In genomic region chr1:187238061-187238460, GRCm38 (mm10) we compare ENCODE assay signal across 26 mouse cellular contexts. TPM values are rescaled to one million over a fixed set of nuclear protein-coding genes. Genes with fewer than 3 reads are reported as not detected.
DNase-seq lines count a peak whose midpoint lies in the region; ATAC-seq lines count a peak whose summit lies in the region.
"Had no signal": no experiment of that assay in that cellular context is flagged by ENCODE, and none has a peak within 500 bp of the region (broad histone marks: within the 10 kb centered on the region; RNA-seq: fewer than 3 reads in every experiment).

No protein-coding gene starts in this region.

- no peaks in the 10 kb centered on the region for H3K27me3 ChIP-seq in kidney, embryonic 14.5 days (ENCODE audit: control insufficient read depth, insufficient read depth, low read length)
- H3K27me3 ChIP-seq in kidney, embryonic 15.5 days: no peaks in the 10 kb centered on the region
- no peaks in the 10 kb centered on the region for H3K27me3 ChIP-seq in kidney, embryonic 16.5 days (ENCODE audit: insufficient read depth, low read length)
- H3K27me3 ChIP-seq: embryonic facial prominence, embryonic 12.5 days; embryonic facial prominence, embryonic 15.5 days; heart, embryonic 13.5 days had no signal

- intact Hi-C loops in gastrocnemius, postnatal 14 days (cut with DNase I; ENCODE audit: low total_unique reads): no loop called here

- H3K9ac ChIP-seq in kidney, embryonic 14.5 days (ENCODE audit: low read depth, low read length): no peak overlapping the region
- H3K9ac ChIP-seq in kidney, embryonic 15.5 days: no peak overlapping the region
- H3K9ac ChIP-seq in kidney, embryonic 16.5 days (replicated peaks; ENCODE audit: low read length): no peak overlapping the region
- H3K9ac ChIP-seq: embryonic facial prominence, embryonic 12.5 days; embryonic facial prominence, embryonic 15.5 days; heart, embryonic 13.5 days; hindbrain, embryonic 14.5 days had no signal

- WGBS in kidney, embryonic 14.5 days: 82% methylated on average over 4 of the region's 4 CpGs
- WGBS in kidney, embryonic 15.5 days: 78% methylated on average over 4 of the region's 4 CpGs
- WGBS in kidney, embryonic 16.5 days: 90% methylated on average over 4 of the region's 4 CpGs

- H3K4me1 ChIP-seq in kidney, embryonic 14.5 days (ENCODE audit: control insufficient read depth, insufficient read depth, low read length): no peaks in the 10 kb centered on the region
- H3K4me1 ChIP-seq in kidney, embryonic 15.5 days: no peaks in the 10 kb centered on the region
- H3K4me1 ChIP-seq in kidney, embryonic 16.5 days (ENCODE audit: insufficient read depth, low read length): no peaks in the 10 kb centered on the region
- H3K4me1 ChIP-seq: embryonic facial prominence, embryonic 12.5 days; embryonic facial prominence, embryonic 15.5 days had no signal

- no peaks in the 10 kb centered on the region; the same call in none of the 2 replicates for H3K36me3 ChIP-seq in kidney, embryonic 14.5 days (ENCODE audit: control insufficient read depth, insufficient read depth, low read length)
- H3K36me3 ChIP-seq in kidney, embryonic 15.5 days: peaks cover 8% of the 10 kb centered on the region
- H3K36me3 ChIP-seq in kidney, embryonic 16.5 days (ENCODE audit: insufficient read depth, low read length): 0 out of 2 replicates have a peak, but pooled peaks cover 3% of the 10 kb centered on the region

- no peak overlapping the region for H3K4me3 ChIP-seq in kidney, embryonic 14.5 days (ENCODE audit: low read length)
- no peak overlapping the region for H3K4me3 ChIP-seq in kidney, embryonic 15.5 days (replicated peaks)
- no peak overlapping the region for H3K4me3 ChIP-seq in kidney, embryonic 16.5 days (ENCODE audit: low read length)
- H3K4me3 ChIP-seq: embryonic facial prominence, embryonic 12.5 days; embryonic facial prominence, embryonic 15.5 days; heart, adult 2 months; heart, embryonic 10.5 days; heart, embryonic 13.5 days had no signal

- no peaks in the 10 kb centered on the region for H3K9me3 ChIP-seq in kidney, embryonic 14.5 days (ENCODE audit: control insufficient read depth, low read length)
- H3K9me3 ChIP-seq in kidney, embryonic 15.5 days (replicated peaks): no peaks in the 10 kb centered on the region
- H3K9me3 ChIP-seq in kidney, embryonic 16.5 days (ENCODE audit: low read length): no peaks in the 10 kb centered on the region
- H3K9me3 ChIP-seq: embryonic facial prominence, embryonic 12.5 days; embryonic facial prominence, embryonic 15.5 days; heart, embryonic 10.5 days; heart, embryonic 13.5 days had no signal

- peak; percentile 21 for DNase-seq in kidney, adult 18-20 months
- DNase-seq in kidney, adult 9 months: peak; percentile 81
- peak; percentile 16 for DNase-seq in kidney, postnatal 14 days
- no peak for DNase-seq in gastrocnemius, postnatal 14 days
- DNase-seq: adrenal gland, adult 2 months; adrenal gland, postnatal 14 days; cerebellum, adult 11 months; cerebellum, adult 2 months; cerebellum, adult 9-11 months; cerebellum, postnatal 25 days; gastrocnemius, postnatal 36 days; heart, adult 2 months; heart, postnatal 14 days; heart, postnatal 4 days had no signal

- H3K4me2 ChIP-seq in kidney, embryonic 14.5 days (replicated peaks; ENCODE audit: low read depth, low read length): no peak overlapping the region
- no peak overlapping the region for H3K4me2 ChIP-seq in kidney, embryonic 15.5 days
- H3K4me2 ChIP-seq in kidney, embryonic 16.5 days (replicated peaks; ENCODE audit: low read depth, low read length): no peak overlapping the region
- H3K4me2 ChIP-seq: embryonic facial prominence, embryonic 12.5 days; embryonic facial prominence, embryonic 15.5 days; heart, embryonic 13.5 days; hindbrain, embryonic 14.5 days had no signal

- no peak overlapping the region for H3K27ac ChIP-seq in kidney, embryonic 14.5 days (ENCODE audit: low read depth, low read length)
- no peak overlapping the region for H3K27ac ChIP-seq in kidney, embryonic 15.5 days
- no peak overlapping the region for H3K27ac ChIP-seq in kidney, embryonic 16.5 days (ENCODE audit: low read length)
- H3K27ac ChIP-seq: embryonic facial prominence, embryonic 12.5 days; embryonic facial prominence, embryonic 15.5 days; heart, adult 2 months; heart, embryonic 10.5 days; heart, embryonic 13.5 days; hindbrain, embryonic 14.5 days had no signal

- ATAC-seq in kidney, embryonic 14.5 days (ENCODE audit: low FRiP score, low TSS enrichment): no peak
- ATAC-seq in kidney, embryonic 15.5 days (replicated peaks; ENCODE audit: low FRiP score): no peak
- 0 out of 2 replicates have a peak, but pooled peaks have one; percentile 59 for ATAC-seq in kidney, embryonic 16.5 days (ENCODE audit: low FRiP score, low TSS enrichment)
- ATAC-seq: CD4-positive, CD25-positive, alpha-beta regulatory T cell, adult 4 months; forebrain, embryonic 14.5 days had no signal

RNA-seq across cellular contexts. Expression of gene Gpatch2, which starts 22.8 kb away (rescaled TPM):
- polyA plus RNA-seq in kidney, embryonic 14.5 days (2014; fragmentation: Nextera tagmentation; extraction: Ambion mirVana): 14.0 and 23.2 TPM in 2 replicates
- polyA plus RNA-seq in kidney, embryonic 15.5 days (2015; fragmentation: Nextera tagmentation; extraction: Ambion mirVana): 19.8 and 21.1 TPM in 2 replicates
- 19.9 and 21.8 TPM in 2 replicates for polyA plus RNA-seq in kidney, embryonic 16.5 days (2015; fragmentation: Nextera tagmentation; extraction: Ambion mirVana)
- total RNA-seq in gastrocnemius, postnatal 14 days (2021): 10 to 100 TPM in 1 of 2 experiments, 1 to 10 TPM in 1; 9.4 to 10.2 TPM

RNA-seq across cellular contexts. Expression of gene Spata17, which starts 22.8 kb away (rescaled TPM):
- 0.84 and 1.5 TPM in 2 replicates for polyA plus RNA-seq in kidney, embryonic 14.5 days (2014; fragmentation: Nextera tagmentation; extraction: Ambion mirVana)
- polyA plus RNA-seq in kidney, embryonic 15.5 days (2015; fragmentation: Nextera tagmentation; extraction: Ambion mirVana): 1.1 and 1.2 TPM in 2 replicates
- 1.3 and 1.9 TPM in 2 replicates for polyA plus RNA-seq in kidney, embryonic 16.5 days (2015; fragmentation: Nextera tagmentation; extraction: Ambion mirVana)
- total RNA-seq in gastrocnemius, postnatal 14 days (2021): not detected
- total RNA-seq: gastrocnemius, adult 8-10 months; gastrocnemius, postnatal 36 days; MEL had no signal
- polyA plus RNA-seq: CD4-positive, CD25-positive, alpha-beta regulatory T cell, adult 4 months had no signal
